Mouse (Mus musculus): ENCODE data around the gene Xrcc1. TPM values are rescaled to one million over a fixed set of nuclear protein-coding genes. Genes with fewer than 3 reads are reported as not detected.
"Not testable (repeated sequence)": the region's sequence is repeated elsewhere in the genome, so short reads cannot be mapped to it uniquely, and the experiment has no call there.

Xrcc1 gene
- polyA plus RNA-seq, 1 experiment from 2014 or later = 66.6 TPM

DNA sequence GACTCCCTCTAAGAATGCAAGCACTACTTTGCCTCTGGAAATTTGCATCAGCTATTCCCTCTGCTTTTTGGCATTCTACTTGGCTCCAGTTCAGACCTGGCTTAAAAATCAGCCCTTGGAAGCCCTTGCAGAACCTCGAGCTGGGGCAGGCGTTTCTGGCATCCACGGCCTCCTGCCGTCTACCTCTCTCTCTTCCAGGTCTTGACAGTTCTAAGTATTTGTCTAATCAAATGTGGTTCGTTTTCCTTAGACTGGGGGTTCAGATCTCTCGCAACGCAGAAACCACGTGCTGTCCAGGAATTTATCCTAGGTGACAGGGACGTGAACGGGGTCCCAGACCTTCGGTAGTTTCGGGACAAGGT lies 39.6 kb upstream of the Xrcc1 start:
- Histone ChIP-seq H3K4me3 (ENCODE audit: low read depth, low read length) (peak overlapping the region; percentile 61), H3K9me3 (replicated peaks; ENCODE audit: control insufficient read depth, low read length) (no peaks in the 10 kb centered on the region), H3K4me2 (ENCODE audit: low read length) (peak overlapping the region; percentile 71), H3K4me1 (ENCODE audit: control insufficient read depth, insufficient read depth, low read length) (peaks cover 28% of the 10 kb centered on the region), H3K36me3 (ENCODE audit: control insufficient read depth, insufficient read depth, low read length) (peaks cover 35% of the 10 kb centered on the region), H3K9ac (ENCODE audit: low read length) (peak overlapping the region; percentile 93), H3K27ac (ENCODE audit: low read depth, low read length) (peak overlapping the region; percentile 100), H3K27me3 (replicated peaks; ENCODE audit: control insufficient read depth, insufficient read depth, low read length) (no peaks in the 10 kb centered on the region)
- 0% methylated on average over 12 of the region's 12 CpGs for WGBS
- ATAC-seq (peak; percentile 11; the same call in 1 of the 2 replicates), DNase-seq (ENCODE audit: low spot score) (peak; percentile 87)

DNA sequence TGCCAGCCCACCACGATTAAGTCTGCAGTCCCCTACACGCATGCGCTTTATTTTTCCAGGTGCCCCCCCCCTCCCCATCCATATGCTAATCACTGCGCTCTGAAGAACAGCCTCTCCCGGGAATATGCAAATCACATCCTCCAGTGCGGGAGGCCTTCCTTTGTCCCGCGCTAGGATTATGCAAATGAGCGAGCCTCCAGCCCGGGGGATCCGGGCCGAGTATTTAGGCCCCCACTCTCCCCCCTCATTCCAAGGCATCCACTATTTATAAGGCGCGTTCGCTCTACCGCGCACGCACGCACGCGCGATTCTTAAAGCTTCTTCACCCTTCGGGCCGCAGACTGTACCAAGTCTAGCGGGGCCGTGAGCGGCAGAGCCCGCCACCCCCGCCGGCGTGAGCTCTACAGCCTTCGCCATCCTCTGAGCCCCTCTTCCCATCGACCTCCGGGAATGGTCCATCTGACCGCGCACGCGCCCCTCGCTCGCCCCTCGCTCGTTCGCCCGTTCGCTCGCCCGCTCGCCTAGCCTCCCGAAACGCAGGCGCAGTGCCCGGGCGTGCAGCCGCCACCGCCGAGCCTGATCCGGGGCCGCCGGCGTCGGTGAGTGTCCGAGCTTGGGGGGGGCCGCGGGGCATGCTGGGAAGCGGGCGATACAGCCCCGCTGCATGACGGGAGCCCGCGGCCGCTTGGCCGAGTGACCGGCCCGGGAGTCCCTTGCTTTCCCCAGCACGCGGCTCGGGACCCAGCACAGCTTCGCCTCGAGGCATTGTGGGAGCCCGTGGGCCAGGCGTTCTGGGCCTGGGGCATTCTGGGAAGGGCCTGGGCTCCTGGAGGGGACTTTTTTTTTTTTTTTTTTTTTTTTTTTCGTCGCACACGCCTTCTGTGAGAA lies 39.0 kb upstream of the Xrcc1 start, which contains the start of gene Zfp428:
Gene Zfp428 (plus strand): TSS at position 169 of the 888 bp plus-strand sequence.
- peaks cover 35% of the 10 kb centered on the region for H3K36me3 ChIP-seq (ENCODE audit: control insufficient read depth, insufficient read depth, low read length)
- H3K9ac ChIP-seq (ENCODE audit: low read length) = peak within 1 kb of the TSS; percentile 93
- peak; percentile 94 for ATAC-seq
- H3K27ac ChIP-seq (ENCODE audit: low read depth, low read length) = peak within 1 kb of the TSS; percentile 100
- H3K9me3 ChIP-seq (replicated peaks; ENCODE audit: control insufficient read depth, low read length) = no peaks in the 10 kb centered on the region
- no peaks in the 10 kb centered on the region for H3K27me3 ChIP-seq (replicated peaks; ENCODE audit: control insufficient read depth, insufficient read depth, low read length)
- DNase-seq (ENCODE audit: low spot score) = peak; percentile 99
- WGBS = under 1% methylated on average over 84 of the region's 84 CpGs
- H3K4me2 ChIP-seq (ENCODE audit: low read length) = peak within 1 kb of the TSS; percentile 71
- peak within 1 kb of the TSS; percentile 61 for H3K4me3 ChIP-seq (ENCODE audit: low read depth, low read length)
- peaks cover 28% of the 10 kb centered on the region for H3K4me1 ChIP-seq (ENCODE audit: control insufficient read depth, insufficient read depth, low read length)

GRCm38 (mm10) chr7:24507726-24508114 lies 38.4 kb upstream of the Xrcc1 start:
- 1% methylated on average over 20 of the region's 20 CpGs for WGBS
- Histone ChIP-seq H3K4me3 (ENCODE audit: low read depth, low read length) (peak overlapping the region; percentile 61), H3K4me2 (ENCODE audit: low read length) (peak overlapping the region; percentile 71), H3K27ac (ENCODE audit: low read depth, low read length) (peak overlapping the region; percentile 100), H3K27me3 (replicated peaks; ENCODE audit: control insufficient read depth, insufficient read depth, low read length) (no peaks in the 10 kb centered on the region), H3K9ac (ENCODE audit: low read length) (peak overlapping the region; percentile 93), H3K4me1 (ENCODE audit: control insufficient read depth, insufficient read depth, low read length) (peaks cover 28% of the 10 kb centered on the region), H3K9me3 (replicated peaks; ENCODE audit: control insufficient read depth, low read length) (no peaks in the 10 kb centered on the region), H3K36me3 (ENCODE audit: control insufficient read depth, insufficient read depth, low read length) (peaks cover 35% of the 10 kb centered on the region)
- ATAC-seq = peak; percentile 3; the same call in 1 of the 2 replicates
- DNase-seq (ENCODE audit: low spot score) = no peak

DNA sequence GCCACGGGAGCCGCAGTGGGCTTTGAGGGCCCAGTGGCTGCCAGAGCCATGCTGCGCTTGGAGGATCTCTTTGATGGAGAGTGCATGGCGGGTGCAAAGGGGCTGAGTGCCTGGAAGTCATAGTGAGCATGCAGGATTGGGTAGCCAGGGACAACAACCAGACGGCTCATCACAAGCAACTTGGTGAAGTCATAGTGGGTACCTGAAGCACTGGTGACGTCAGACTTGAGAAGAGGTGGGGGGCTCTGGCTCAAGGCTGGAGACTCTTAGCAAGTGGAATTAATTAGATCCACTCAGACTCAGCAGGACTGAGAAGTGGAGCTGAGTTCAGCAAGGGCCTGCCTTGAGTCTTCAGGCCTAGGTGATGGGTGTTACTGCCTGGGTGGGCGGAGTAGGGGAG lies 33.7 kb upstream of the Xrcc1 start, which contains the start of gene AC161166.1:
Gene AC161166.1 (minus strand): TSS at position 101 of the 400 bp plus-strand sequence.
- DNase-seq (ENCODE audit: low spot score) = no peak

DNA sequence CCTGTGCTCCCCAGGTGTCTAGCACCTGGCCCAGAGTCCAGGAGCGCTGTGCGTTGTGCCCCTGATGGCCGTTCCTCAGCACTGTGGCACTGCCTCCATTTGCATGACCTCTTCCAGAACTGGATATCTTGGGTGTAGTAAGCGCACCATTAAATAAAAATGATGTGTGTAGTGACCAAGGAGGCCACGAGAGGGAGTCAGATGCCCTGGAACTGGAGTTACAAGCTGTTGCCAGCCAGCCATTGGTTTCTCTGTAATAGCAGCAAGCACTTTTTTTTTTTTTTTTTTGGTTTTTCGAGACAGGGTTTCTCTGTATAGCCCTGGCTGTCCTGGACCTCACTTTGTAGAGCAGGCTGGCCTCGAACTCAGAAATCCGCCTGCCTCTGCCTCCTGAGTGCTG lies 29.8 kb upstream of the Xrcc1 start:
- not testable (repeated sequence) for H3K27ac ChIP-seq (ENCODE audit: low read depth, low read length); H3K9ac ChIP-seq (ENCODE audit: low read length); H3K4me2 ChIP-seq (ENCODE audit: low read length); ATAC-seq; H3K4me3 ChIP-seq (ENCODE audit: low read depth, low read length); H3K27me3 ChIP-seq (replicated peaks; ENCODE audit: control insufficient read depth, insufficient read depth, low read length); H3K4me1 ChIP-seq (ENCODE audit: control insufficient read depth, insufficient read depth, low read length); H3K9me3 ChIP-seq (replicated peaks; ENCODE audit: control insufficient read depth, low read length)
- WGBS = 67% methylated on average over 8 of the region's 8 CpGs
- DNase-seq (ENCODE audit: low spot score) = peak; percentile 27
- H3K36me3 ChIP-seq (ENCODE audit: control insufficient read depth, insufficient read depth, low read length) = peaks cover 59% of the 10 kb centered on the region

More for the DNA sequence above, 33.7 kb upstream of the Xrcc1 start, which contains the start of gene AC161166.1:
- H3K9ac ChIP-seq (ENCODE audit: low read length) = no peak within 1 kb of the TSS
- H3K27me3 ChIP-seq (replicated peaks; ENCODE audit: control insufficient read depth, insufficient read depth, low read length) = no peaks in the 10 kb centered on the region
- no peak within 1 kb of the TSS for H3K4me2 ChIP-seq (ENCODE audit: low read length)
- H3K27ac ChIP-seq (ENCODE audit: low read depth, low read length) = no peak within 1 kb of the TSS
- no peak within 1 kb of the TSS for H3K4me3 ChIP-seq (ENCODE audit: low read depth, low read length)
- WGBS = 91% methylated on average over 7 of the region's 7 CpGs
- no peaks in the 10 kb centered on the region for H3K9me3 ChIP-seq (replicated peaks; ENCODE audit: control insufficient read depth, low read length)
- peaks cover 7% of the 10 kb centered on the region; the same call in 1 of the 2 replicates for H3K4me1 ChIP-seq (ENCODE audit: control insufficient read depth, insufficient read depth, low read length)
- H3K36me3 ChIP-seq (ENCODE audit: control insufficient read depth, insufficient read depth, low read length) = peaks cover 66% of the 10 kb centered on the region
- no peak for ATAC-seq

GRCm38 (mm10) chr7:24517077-24517476 lies 29.0 kb upstream of the Xrcc1 start:
- no peaks in the 10 kb centered on the region for H3K4me1 ChIP-seq (ENCODE audit: control insufficient read depth, insufficient read depth, low read length)
- peaks cover 52% of the 10 kb centered on the region for H3K36me3 ChIP-seq (ENCODE audit: control insufficient read depth, insufficient read depth, low read length)
- no peak overlapping the region for H3K9ac ChIP-seq (ENCODE audit: low read length)
- H3K4me3 ChIP-seq (ENCODE audit: low read depth, low read length) = no peak overlapping the region
- no peaks in the 10 kb centered on the region for H3K27me3 ChIP-seq (replicated peaks; ENCODE audit: control insufficient read depth, insufficient read depth, low read length)
- H3K4me2 ChIP-seq (ENCODE audit: low read length) = no peak overlapping the region
- WGBS = 34% methylated on average over 5 of the region's 5 CpGs
- no peak for DNase-seq (ENCODE audit: low spot score)
- ATAC-seq = no peak
- H3K9me3 ChIP-seq (replicated peaks; ENCODE audit: control insufficient read depth, low read length) = no peaks in the 10 kb centered on the region
- H3K27ac ChIP-seq (ENCODE audit: low read depth, low read length) = no peak overlapping the region

DNA sequence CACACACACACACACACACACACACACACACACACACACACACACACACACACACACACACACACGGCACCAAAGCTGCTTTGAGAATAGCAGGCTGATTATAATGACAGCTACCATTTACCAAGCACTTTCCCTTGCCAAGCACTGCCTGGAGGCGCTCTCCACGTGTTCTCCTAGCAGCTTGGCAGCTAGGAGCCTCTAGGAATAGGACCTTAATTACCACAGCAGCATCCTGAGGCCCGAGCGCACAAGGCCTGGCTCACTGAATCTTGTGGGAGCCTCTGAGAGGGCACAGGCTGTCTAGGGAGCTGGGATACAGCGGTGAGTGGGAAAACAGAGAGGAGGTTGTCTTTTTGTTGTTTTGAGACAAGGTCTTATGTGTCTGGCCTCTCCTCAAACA lies 28.4 kb upstream of the Xrcc1 start:
- Histone ChIP-seq H3K27me3 (replicated peaks; ENCODE audit: control insufficient read depth, insufficient read depth, low read length) (no peaks in the 10 kb centered on the region), H3K9me3 (replicated peaks; ENCODE audit: control insufficient read depth, low read length) (no peaks in the 10 kb centered on the region), H3K4me1 (ENCODE audit: control insufficient read depth, insufficient read depth, low read length) (no peaks in the 10 kb centered on the region), H3K4me3 (ENCODE audit: low read depth, low read length) (no peak overlapping the region), H3K9ac (ENCODE audit: low read length) (no peak overlapping the region; the same call in 1 of the 2 replicates), H3K27ac (ENCODE audit: low read depth, low read length) (peak overlapping the region; percentile 23; the same call in 1 of the 2 replicates), H3K4me2 (ENCODE audit: low read length) (no peak overlapping the region), H3K36me3 (ENCODE audit: control insufficient read depth, insufficient read depth, low read length) (peaks cover 46% of the 10 kb centered on the region)
- ATAC-seq (peak; percentile 68), DNase-seq (ENCODE audit: low spot score) (peak; percentile 72)
- WGBS = 38% methylated on average over 6 of the region's 6 CpGs

GRCm38 (mm10) chr7:24519130-24519529 lies 27.0 kb upstream of the Xrcc1 start:
- H3K4me1 ChIP-seq (ENCODE audit: control insufficient read depth, insufficient read depth, low read length) = no peaks in the 10 kb centered on the region
- no peaks in the 10 kb centered on the region for H3K27me3 ChIP-seq (replicated peaks; ENCODE audit: control insufficient read depth, insufficient read depth, low read length)
- WGBS = 15% methylated on average over 3 of the region's 3 CpGs
- ATAC-seq = no peak
- no peaks in the 10 kb centered on the region for H3K9me3 ChIP-seq (replicated peaks; ENCODE audit: control insufficient read depth, low read length)
- no peak overlapping the region for H3K4me3 ChIP-seq (ENCODE audit: low read depth, low read length)
- H3K4me2 ChIP-seq (ENCODE audit: low read length) = no peak overlapping the region
- DNase-seq (ENCODE audit: low spot score) = no peak
- peaks cover 31% of the 10 kb centered on the region for H3K36me3 ChIP-seq (ENCODE audit: control insufficient read depth, insufficient read depth, low read length)
- no peak overlapping the region for H3K27ac ChIP-seq (ENCODE audit: low read depth, low read length)
- no peak overlapping the region for H3K9ac ChIP-seq (ENCODE audit: low read length)

DNA sequence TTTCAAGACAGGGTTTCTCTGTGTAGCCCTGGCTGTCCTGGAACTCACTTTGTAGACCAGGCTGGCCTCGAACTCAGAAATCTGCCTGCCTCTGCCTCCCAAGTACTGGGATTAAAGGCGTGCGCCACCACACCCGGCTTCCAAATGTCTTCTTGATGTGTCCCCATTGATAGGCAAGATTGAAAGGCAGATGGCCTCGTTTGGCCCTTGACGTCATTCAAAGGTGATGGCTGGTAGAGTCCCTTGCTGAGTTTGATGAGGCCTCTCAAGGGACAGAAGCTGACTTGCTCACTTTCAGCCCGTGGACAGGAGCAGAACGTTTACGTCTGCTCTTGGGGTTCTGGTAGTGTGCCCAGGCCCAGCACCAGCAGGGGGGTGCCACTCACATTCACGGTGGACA lies 26.0 kb upstream of the Xrcc1 start:
- H3K27ac ChIP-seq (ENCODE audit: low read depth, low read length); H3K4me2 ChIP-seq (ENCODE audit: low read length); H3K4me1 ChIP-seq (ENCODE audit: control insufficient read depth, insufficient read depth, low read length); DNase-seq (ENCODE audit: low spot score); H3K9me3 ChIP-seq (replicated peaks; ENCODE audit: control insufficient read depth, low read length); H3K9ac ChIP-seq (ENCODE audit: low read length); H3K27me3 ChIP-seq (replicated peaks; ENCODE audit: control insufficient read depth, insufficient read depth, low read length); H3K4me3 ChIP-seq (ENCODE audit: low read depth, low read length); ATAC-seq: not testable (repeated sequence)
- WGBS = 87% methylated on average over 9 of the region's 10 CpGs
- H3K36me3 ChIP-seq (ENCODE audit: control insufficient read depth, insufficient read depth, low read length) = peaks cover 22% of the 10 kb centered on the region

Measured in forebrain, embryonic 14.5 days (tissue).